Mouse (Mus musculus) embryonic facial prominence, embryonic 10.5 days (tissue): ENCODE data around the gene Kif9. TPM values are rescaled to one million over a fixed set of nuclear protein-coding genes. Genes with fewer than 3 reads are reported as not detected.

Experiments used
- DNase-seq: peaks from one replicate; pipeline ENCODE4 v3.0.0-alpha.2; 2017; ENCODE audit warnings: low spot score
- H3K27ac ChIP-seq: fragments of 300-500 bp; sonication (generic); replicated peaks from 2 replicates; pipeline ENCODE4 v1.5.1; 2016; ENCODE audit warnings: mild to moderate bottlenecking
- H3K27me3 ChIP-seq: fragments of 300-500 bp; sonication (generic); replicated peaks from 2 replicates; pipeline ENCODE4 v1.6.1; 2016; ENCODE audit warnings: low read depth, mild to moderate bottlenecking; ENCODE audit not compliant: poor library complexity, severe bottlenecking
- H3K36me3 ChIP-seq: fragments of 300-500 bp; sonication (generic); replicated peaks from 2 replicates; pipeline ENCODE4 v1.6.1; 2016; ENCODE audit warnings: mild to moderate bottlenecking, moderate library complexity
- H3K4me1 ChIP-seq: fragments of 300-500 bp; sonication (generic); 2 replicates; pipeline ENCODE4 v1.6.1; 2016
- H3K4me3 ChIP-seq: fragments of 300-500 bp; sonication (generic); 2 replicates; pipeline ENCODE4 v1.5.1; 2016; ENCODE audit warnings: mild to moderate bottlenecking, moderate library complexity
- H3K9me3 ChIP-seq: fragments of 300-500 bp; sonication (generic); 2 replicates; pipeline ENCODE4 v1.6.1; 2016; ENCODE audit warnings: mild to moderate bottlenecking
- WGBS: fragments of 180-500 bp; shearing (Covaris S2); methylation state at CpG from one replicate; pipeline ENCODE4 v1.1.7; 2016; 5-methylcytosine and 5-hydroxymethylcytosine counted together
- polyA plus RNA-seq: library from polyadenylated mRNA; unstranded; fragments of >200 nt; fragmentation: Nextera tagmentation; extraction: Ambion mirVana; gene quantifications from 2 replicates; pipeline ENCODE4 v1.2.1, GENCODE M21; 2016

The Kif9 gene
- 1.1 and 1.3 TPM in 2 replicates for polyA plus RNA-seq

DNA sequence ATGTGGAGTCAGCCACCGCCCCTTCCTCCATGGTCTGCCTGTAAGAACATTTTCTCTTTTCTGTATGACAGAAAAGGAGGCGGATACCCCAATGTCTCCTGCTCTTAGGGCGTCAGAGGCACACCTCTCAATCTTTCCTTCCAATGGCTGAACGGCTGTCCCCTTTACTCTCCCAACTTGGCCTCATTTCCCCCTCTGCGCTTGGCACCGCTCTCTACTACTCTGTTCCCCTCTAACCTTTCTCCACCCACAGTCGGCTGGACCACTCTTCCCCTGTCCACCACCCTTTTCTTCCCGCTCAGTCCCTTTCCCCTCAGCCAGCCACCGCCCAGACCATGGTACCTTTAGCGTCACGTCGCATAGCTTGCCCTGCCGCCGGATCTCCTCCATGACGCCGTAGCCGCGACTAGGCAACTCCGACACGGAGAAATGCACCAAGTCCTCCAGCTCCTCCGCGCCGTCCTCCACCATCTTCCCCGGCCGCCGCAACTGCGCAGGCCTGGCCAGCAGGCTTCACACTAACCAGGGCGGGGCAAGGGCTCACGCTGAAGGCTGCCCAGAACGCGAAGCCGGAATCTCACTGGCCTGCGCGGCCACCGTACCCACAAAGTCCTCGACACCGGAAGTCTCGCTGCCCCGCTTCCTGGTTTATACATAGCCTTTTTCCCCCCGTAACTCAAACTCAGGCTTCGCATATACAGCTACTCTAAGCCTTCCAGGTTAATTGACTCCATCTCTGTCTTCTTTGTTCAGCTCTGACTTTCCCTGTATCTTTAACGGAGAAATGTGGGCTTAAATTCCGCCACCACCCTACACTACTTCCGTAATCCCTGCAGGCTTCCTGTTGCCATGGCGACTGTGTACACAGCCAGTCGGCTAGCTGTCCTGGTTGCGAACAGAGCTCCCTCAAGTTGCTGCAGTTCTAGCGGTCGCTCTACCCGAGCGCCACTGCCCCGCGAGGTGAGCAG is at the start of gene Kif9, which contains the start of gene Klhl18:
Kif9 (plus strand) TSS at position 835 of the 968 bp plus-strand sequence.
Klhl18 (minus strand) TSS at position 571 of the 968 bp plus-strand sequence.
- peak; percentile 97 for DNase-seq
- peak within 1 kb of the TSS; percentile 86 for H3K4me3 ChIP-seq
- H3K27me3 ChIP-seq, result peaks cover 14% of the 10 kb centered on the region
- under 1% methylated on average over 53 of the region's 53 CpGs for WGBS
- H3K27ac ChIP-seq, result peak within 1 kb of the TSS; percentile 89
- no peaks in the 10 kb centered on the region for H3K9me3 ChIP-seq
- 0 out of 2 replicates have a peak, but pooled peaks cover 7% of the 10 kb centered on the region for H3K36me3 ChIP-seq
- peaks cover 19% of the 10 kb centered on the region for H3K4me1 ChIP-seq

DNA sequence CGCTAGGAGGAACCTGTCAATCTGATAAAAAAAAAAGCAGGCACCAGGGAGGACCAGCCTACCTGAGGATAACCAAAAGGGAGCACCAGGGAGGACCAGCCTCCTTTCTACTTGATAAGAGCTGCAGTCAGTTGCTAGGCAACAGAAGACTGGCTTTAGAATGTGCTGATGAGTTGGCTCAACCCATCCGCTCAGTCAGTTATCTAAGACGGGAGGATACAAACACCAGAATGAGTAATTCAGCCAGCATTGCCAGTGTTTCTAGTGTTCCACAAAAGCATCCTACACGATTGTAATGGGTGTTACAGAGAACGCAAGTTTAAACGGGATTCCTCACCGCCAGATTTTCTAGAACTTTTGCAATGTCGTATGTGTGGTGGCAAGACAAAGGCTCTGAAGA is 45.5 kb upstream of the Kif9 start:
- Histone ChIP-seq H3K4me3 (no peak overlapping the region), H3K27me3 (no peaks in the 10 kb centered on the region), H3K36me3 (peaks cover 77% of the 10 kb centered on the region), H3K9me3 (no peaks in the 10 kb centered on the region), H3K4me1 (no peaks in the 10 kb centered on the region), H3K27ac (no peak overlapping the region)
- WGBS, result 89% methylated on average over 8 of the region's 8 CpGs
- DNase-seq, result no peak

DNA sequence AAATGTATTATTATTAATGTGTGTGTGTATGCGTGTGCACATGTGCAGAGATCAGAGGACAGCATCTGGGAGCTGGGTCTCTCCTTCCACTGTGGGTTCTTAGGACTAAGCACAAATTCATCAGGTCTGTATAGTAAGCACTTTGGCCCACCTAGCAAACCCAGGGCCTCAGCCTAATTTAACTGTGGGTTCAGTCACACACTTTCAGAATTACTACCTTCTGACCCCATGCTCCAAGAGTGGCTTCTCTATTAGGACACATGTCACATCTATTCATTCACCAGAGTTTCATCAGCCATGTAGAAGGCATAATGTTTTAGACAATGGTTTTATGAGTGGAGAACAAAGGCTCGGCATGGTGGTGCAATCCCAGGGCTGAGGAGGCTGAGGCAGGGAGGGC is 43.7 kb upstream of the Kif9 start:
- WGBS, result 90% methylated on average over 2 of the region's 2 CpGs
- H3K36me3 ChIP-seq, result peaks cover 75% of the 10 kb centered on the region
- no peak for DNase-seq
- no peaks in the 10 kb centered on the region for H3K9me3 ChIP-seq
- H3K27ac ChIP-seq, result no peak overlapping the region
- H3K27me3 ChIP-seq, result no peaks in the 10 kb centered on the region
- no peaks in the 10 kb centered on the region for H3K4me1 ChIP-seq
- no peak overlapping the region for H3K4me3 ChIP-seq

DNA sequence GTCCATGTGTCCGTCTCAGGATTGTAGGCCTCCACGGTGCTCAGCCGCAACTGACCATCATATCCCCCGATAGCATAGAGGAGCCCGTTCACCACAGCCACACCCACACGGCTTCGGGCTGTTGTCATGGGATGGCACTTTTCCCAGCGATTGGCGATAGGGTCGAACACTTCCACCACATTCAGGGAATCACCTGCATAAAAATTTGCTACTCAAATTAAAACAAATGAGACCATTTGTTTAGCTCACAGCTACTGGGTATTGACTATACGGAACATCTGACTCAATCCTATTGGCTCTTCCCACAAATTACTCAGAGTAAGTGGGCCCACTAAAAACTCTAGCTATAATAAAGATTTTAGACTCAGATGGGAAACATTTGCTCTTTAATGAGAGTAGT is 40.7 kb upstream of the Kif9 start:
- DNase-seq, result no peak
- H3K36me3 ChIP-seq, result peaks cover 47% of the 10 kb centered on the region
- 93% methylated on average over 11 of the region's 11 CpGs for WGBS

DNA sequence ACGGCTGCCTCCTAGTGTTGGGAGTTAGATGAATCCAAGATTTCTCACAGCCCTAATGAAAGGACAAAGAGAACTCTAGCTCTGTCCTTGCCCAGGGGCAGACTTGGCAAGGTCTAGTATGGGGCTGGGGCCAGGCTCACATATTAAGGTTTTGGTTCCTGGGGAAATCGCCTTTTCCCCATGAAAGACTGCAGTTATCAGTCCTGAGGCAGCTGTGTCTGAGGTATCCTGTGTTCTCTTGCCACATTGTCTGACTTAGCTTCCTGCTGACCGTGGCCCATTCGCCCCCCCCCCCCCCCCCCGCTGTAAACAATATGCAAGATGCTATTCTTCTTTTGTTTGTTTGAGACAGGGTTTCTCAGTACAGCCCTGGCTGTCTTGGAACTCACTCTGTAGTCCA is 36.7 kb upstream of the Kif9 start:
- no peak overlapping the region for H3K4me3 ChIP-seq
- DNase-seq, result no peak
- H3K27ac ChIP-seq, result no peak overlapping the region
- H3K27me3 ChIP-seq, result no peaks in the 10 kb centered on the region
- WGBS, result 63% methylated on average over 5 of the region's 5 CpGs
- H3K4me1 ChIP-seq, result no peaks in the 10 kb centered on the region
- peaks cover 43% of the 10 kb centered on the region for H3K36me3 ChIP-seq
- no peaks in the 10 kb centered on the region for H3K9me3 ChIP-seq

More for the DNA sequence above, 40.7 kb upstream of the Kif9 start:
- Histone ChIP-seq H3K27ac (no peak overlapping the region), H3K4me3 (no peak overlapping the region), H3K27me3 (no peaks in the 10 kb centered on the region), H3K4me1 (no peaks in the 10 kb centered on the region), H3K9me3 (no peaks in the 10 kb centered on the region)

DNA sequence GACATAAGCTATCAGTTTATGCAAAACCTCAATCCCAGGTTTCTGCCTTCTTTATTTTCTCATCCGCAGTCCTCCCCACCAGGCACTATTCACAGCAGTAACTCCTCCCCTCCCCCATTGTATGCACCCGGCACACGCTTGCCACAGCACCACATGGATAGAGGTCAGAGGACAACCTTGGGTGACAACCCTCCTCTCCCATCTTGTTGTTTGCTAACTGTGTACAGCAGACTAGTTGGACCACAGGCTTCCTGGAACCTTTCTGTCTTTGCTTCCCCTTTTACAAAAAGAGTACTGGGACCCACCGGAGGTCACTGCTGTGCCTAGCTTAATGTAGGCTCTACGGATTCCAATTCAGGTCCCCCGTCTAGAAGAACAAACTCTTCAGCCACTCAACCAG is 36.2 kb upstream of the Kif9 start:
- Histone ChIP-seq H3K27me3 (no peaks in the 10 kb centered on the region), H3K27ac (no peak overlapping the region), H3K36me3 (peaks cover 38% of the 10 kb centered on the region), H3K9me3 (no peaks in the 10 kb centered on the region), H3K4me1 (no peaks in the 10 kb centered on the region), H3K4me3 (no peak overlapping the region)
- no peak for DNase-seq
- 89% methylated on average over 6 of the region's 6 CpGs for WGBS

DNA sequence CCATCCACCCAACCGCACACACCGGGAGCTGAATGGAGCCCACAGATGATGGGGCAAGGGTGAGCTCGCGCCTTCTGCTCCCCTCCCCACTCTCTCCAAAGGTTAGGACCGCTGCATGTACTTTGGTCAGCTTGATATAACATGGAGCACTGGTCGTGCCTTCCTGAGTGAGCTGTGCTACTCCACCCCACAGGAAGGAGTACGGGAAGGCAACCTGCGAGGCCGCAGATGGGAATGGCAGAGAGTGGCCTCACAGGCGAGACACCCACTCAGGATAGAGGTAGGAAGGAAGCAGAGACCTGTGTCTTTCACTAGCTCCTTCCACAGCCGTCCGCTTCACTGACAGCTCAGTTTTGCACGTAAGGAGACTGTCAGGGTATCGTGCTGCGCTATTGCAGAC is 28.4 kb upstream of the Kif9 start:
- no peak for DNase-seq
- Histone ChIP-seq H3K27ac (no peak overlapping the region), H3K4me1 (peaks cover 5% of the 10 kb centered on the region), H3K4me3 (no peak overlapping the region), H3K27me3 (no peaks in the 10 kb centered on the region), H3K9me3 (no peaks in the 10 kb centered on the region), H3K36me3 (peaks cover 35% of the 10 kb centered on the region)
- WGBS, result 83% methylated on average over 15 of the region's 15 CpGs

DNA sequence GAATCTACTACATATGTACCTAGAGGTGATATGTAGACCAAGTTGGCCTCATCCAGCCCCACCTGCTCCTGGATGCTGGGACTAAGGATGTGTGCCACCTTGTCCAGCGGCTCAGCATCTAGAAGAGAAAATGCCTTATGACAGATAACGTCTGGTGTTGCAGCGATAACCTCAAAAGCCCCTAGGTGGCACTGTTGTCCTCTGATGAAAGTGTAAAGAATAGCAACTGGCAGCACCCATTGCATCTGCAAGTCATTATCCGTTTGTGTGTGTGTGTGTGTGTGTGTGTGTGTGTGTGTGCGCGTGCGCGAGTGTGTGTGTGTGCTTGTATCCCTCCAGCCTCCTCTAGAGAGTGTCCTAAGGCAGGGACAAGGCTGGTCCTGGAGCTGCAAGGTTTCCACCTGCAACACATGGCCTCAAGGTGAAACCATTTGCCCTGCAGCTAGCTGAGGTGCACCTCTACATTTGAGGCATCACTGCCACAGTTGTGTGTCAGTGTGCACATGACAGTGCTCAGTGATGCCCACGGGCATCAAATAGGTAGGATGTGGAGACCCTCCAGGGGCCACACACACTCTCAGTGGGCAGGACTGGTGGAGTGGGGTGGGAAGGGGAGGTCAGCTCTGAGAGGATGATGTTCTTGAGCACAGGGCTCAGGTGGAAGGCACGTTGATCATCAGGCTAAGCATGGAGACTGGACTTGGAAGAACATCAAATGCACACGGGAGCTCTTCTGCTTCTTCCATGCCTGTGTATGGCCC is 27.7 kb upstream of the Kif9 start:
- H3K27ac ChIP-seq, result peak overlapping the region; percentile 41; the same call in 1 of the 2 replicates
- DNase-seq, result peak; percentile 87
- 30% methylated on average over 11 of the region's 11 CpGs for WGBS

DNA sequence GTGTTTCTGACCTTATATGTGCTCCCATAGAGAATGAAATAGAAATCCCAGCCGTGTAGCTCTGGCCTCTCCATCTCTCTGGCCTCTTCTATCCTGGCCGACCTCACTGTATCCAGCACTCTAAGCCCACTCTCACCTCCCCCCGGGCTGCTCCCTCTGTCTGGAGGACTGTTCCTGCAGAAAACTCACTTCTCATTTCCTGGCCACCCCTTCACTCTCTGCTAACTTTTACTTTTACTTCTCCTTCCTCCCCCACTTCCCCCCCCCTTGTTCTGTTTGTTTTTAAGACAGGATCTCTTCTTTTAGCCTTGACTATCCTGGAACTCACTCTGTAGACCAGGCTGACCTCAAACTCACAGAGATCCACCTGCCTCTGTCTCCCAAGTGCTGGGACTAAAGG is 24.2 kb upstream of the Kif9 start:
- H3K4me3 ChIP-seq, result no peak overlapping the region
- H3K4me1 ChIP-seq, result peaks cover 5% of the 10 kb centered on the region
- no peak for DNase-seq
- H3K9me3 ChIP-seq, result no peaks in the 10 kb centered on the region
- peaks cover 26% of the 10 kb centered on the region for H3K36me3 ChIP-seq
- 82% methylated on average over 3 of the region's 3 CpGs for WGBS
- H3K27me3 ChIP-seq, result no peaks in the 10 kb centered on the region
- no peak overlapping the region for H3K27ac ChIP-seq

More for the DNA sequence above, 27.7 kb upstream of the Kif9 start:
- Histone ChIP-seq H3K9me3 (no peaks in the 10 kb centered on the region), H3K27me3 (no peaks in the 10 kb centered on the region), H3K36me3 (peaks cover 29% of the 10 kb centered on the region), H3K4me3 (0 out of 2 replicates have a peak overlapping the region, but pooled peaks have one; percentile 6), H3K4me1 (peaks cover 5% of the 10 kb centered on the region)

DNA sequence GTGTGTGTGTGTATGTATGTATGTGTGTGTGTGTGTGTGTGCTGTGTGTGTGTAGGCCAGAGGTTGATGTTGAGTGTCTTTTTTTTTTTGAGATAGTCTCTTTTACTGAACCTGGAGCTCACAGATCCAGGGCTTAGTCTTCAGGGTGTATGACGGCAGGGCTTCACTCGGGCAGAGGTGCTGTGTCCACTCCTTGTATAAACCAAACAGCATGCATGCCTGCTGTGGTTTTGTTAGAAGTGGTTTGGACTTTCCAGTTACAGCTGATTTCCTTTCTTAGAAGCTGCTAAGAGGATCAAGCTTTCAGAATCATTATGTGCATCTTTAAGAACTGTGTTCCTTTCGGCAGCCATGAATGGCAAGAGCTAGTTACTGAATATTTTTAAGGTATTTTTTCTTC is 18.8 kb upstream of the Kif9 start:
- WGBS, result 84% methylated on average over 3 of the region's 3 CpGs
- Histone ChIP-seq H3K4me1 (no peaks in the 10 kb centered on the region), H3K4me3 (no peak overlapping the region), H3K27me3 (no peaks in the 10 kb centered on the region), H3K36me3 (peaks cover 9% of the 10 kb centered on the region; the same call in 1 of the 2 replicates), H3K9me3 (no peaks in the 10 kb centered on the region), H3K27ac (no peak overlapping the region)
- no peak for DNase-seq

DNA sequence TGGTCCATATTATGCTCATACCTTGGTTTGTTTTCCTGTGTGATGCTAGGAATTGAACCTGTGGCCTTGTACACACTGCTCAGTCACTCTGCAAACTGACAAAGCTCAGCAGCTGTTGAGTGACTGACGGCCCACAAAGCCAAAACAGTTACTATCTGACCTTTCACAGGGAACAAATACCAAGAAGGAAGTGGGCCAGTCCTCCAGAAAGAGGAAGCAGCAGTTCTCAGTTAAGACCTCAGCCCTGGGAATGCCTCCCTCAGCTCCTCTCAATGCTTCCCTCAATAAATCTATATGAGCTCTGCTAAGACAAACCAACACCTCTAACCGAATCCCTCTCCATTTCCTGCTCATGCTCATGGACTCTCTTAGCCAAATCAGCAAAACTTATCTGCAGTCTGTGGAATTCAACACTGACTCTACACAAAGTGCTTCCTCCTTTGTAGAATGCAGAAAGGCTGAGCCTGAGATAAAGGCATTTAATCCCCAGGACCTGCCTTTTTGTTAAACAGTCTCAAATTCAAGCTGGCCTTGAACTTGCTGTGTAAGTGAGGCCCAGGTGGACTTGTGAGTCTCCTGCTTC is 17.5 kb upstream of the Kif9 start:
- Histone ChIP-seq H3K4me1 (no peaks in the 10 kb centered on the region), H3K9me3 (no peaks in the 10 kb centered on the region), H3K36me3 (peaks cover 9% of the 10 kb centered on the region; the same call in 1 of the 2 replicates), H3K4me3 (no peak overlapping the region), H3K27me3 (no peaks in the 10 kb centered on the region), H3K27ac (no peak overlapping the region)
- 71% methylated on average over 2 of the region's 2 CpGs for WGBS
- DNase-seq, result no peak
